23 mouse cellular contexts compared by ENCODE assay signal in the genomic region with DNA sequence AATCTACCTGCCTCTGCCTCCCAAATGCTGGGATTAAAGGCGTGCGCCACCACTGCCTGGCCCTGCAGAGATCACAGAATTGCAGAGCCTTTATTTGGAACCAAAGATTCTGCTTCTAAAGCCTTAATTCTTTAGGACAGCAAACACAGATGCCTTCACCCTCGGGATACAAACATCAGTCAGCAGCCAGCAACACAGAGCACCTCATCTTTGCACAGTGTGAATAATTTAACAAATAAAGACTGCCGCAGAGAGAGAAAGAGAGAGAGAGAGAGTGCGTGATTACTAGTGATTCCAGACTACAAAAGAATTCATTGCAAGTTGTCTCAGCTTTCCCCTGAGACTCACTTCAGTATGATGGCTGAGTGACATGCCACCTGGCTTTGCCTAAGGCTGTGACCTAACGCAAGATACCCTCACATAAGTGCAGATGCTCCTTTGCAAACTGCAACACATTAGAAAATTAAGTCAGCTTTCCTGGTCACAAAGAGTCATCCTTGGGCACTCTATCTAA. TPM values are rescaled to one million over a fixed set of nuclear protein-coding genes. Genes with fewer than 3 reads are reported as not detected.
"Had no signal": no experiment of that assay in that cellular context is flagged by ENCODE, and none has a peak within 500 bp of the region (broad histone marks: within the 10 kb centered on the region; RNA-seq: fewer than 3 reads in every experiment).

No protein-coding gene starts in this region.

- H3K36me3 ChIP-seq: limb, embryonic 10.5 days; liver, embryonic 15.5 days; neural tube, embryonic 15.5 days had no signal

- ATAC-seq: lung, postnatal 0 days had no signal

- H3K27ac ChIP-seq: layer of hippocampus, adult 2 months; left cerebral cortex, adult 2 months; limb, embryonic 10.5 days; liver, embryonic 15.5 days; neural tube, embryonic 15.5 days had no signal

- H3K4me2 ChIP-seq: liver, embryonic 11.5 days; liver, embryonic 15.5 days; neural tube, embryonic 15.5 days had no signal

- H3K9me3 ChIP-seq: limb, embryonic 10.5 days; liver, embryonic 15.5 days; neural tube, embryonic 15.5 days had no signal

- DNase-seq: kidney, adult 18-20 months; kidney, postnatal 10 days; kidney, postnatal 4 days; lung, adult 2 months; lung, postnatal 4 days; right cerebral cortex, postnatal 4 days; spleen, adult 18-20 months; thymus, adult 18-20 months; thymus, postnatal 25 days had no signal

- H3K4me1 ChIP-seq: limb, embryonic 10.5 days; liver, embryonic 15.5 days; neural tube, embryonic 15.5 days had no signal

- H3K4me3 ChIP-seq: layer of hippocampus, adult 2 months; left cerebral cortex, adult 2 months; limb, embryonic 10.5 days; liver, embryonic 15.5 days; myocyte; neural tube, embryonic 15.5 days had no signal

- H3K27me3 ChIP-seq: liver, embryonic 15.5 days; neural tube, embryonic 15.5 days had no signal

- H3K9ac ChIP-seq: liver, embryonic 15.5 days; neural tube, embryonic 15.5 days had no signal

RNA-seq across cellular contexts. Expression of a gene that starts 15.6 kb away (rescaled TPM):
- total RNA-seq: megakaryocyte, adult 5-6 weeks had no signal
- polyA plus RNA-seq: kidney, embryonic 14.5 days; limb, embryonic 10.5 days; limb, embryonic 14.5 days; liver, embryonic 11.5 days; liver, embryonic 15.5 days; myocyte; neural tube, embryonic 11.5 days; stomach, embryonic 14.5 days; urinary bladder, adult 2 months had no signal
